Mouse (Mus musculus): ENCODE measurements at regions not wholly inside any gene's neighbourhood (a gene's known extent, or its start where the extent isn't known, plus 50 kb on each side); places are given as distances from the start of the nearest gene placed in this dataset.

DNA sequence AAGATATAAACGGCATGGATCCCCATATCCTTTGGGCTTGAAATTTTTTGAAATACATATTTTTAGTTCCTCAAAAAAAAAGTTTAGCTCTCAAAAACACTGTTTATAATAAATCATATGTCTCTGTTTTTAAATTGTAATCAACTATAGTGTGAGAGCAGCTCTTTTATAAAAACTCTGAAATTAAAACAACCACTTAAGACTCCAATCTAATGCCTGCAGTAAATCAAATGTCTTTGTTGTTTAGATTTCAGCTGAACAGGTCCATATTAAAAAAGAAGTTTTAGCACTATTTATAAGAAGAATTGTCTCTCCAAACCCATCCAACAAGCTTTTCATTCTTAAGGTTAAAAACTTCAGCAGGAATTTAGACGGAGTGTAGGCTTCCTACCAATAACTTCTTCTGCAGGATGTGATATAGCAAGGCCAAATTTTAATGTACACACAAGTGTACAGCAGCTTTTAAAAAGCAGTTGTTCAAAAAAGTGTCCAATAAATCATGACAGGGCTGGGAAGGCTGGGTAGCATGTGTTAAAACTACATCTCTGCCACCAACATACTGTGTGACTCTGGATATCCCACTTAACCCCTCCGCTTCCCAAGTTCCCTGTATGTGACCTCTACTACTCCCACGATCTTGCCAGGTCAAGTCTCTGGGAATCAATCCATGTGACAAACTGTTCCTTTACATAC, 160.6 kb upstream of the Paip1 start:
- DNase-seq (ENCODE audit: low spot score) = no peak

DNA sequence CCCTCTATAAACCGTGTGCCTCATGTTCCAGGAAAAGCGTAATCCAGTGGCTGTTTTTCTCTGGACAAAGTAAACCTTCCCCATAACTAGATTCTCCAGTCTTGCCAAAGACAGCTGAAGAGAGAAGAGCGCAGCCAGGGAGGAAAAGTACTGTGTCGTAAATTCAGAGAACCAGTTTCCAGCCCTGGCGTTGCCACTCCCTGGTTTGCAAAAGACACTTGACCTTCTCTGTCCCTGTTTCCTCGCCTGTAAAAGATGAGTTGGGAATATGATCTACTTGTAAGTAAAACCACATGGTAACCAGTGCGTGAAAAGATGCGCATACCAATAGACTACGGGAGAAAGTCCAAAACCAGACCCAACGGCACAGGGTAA, 160.1 kb upstream of the Paip1 start:
- no peak for DNase-seq (ENCODE audit: low spot score)

- DNase-seq (ENCODE audit: low spot score) = no peak
These were observed 152.9 kb upstream of the Paip1 start for GRCm38 (mm10) chr13:119275500-119275899.

DNA sequence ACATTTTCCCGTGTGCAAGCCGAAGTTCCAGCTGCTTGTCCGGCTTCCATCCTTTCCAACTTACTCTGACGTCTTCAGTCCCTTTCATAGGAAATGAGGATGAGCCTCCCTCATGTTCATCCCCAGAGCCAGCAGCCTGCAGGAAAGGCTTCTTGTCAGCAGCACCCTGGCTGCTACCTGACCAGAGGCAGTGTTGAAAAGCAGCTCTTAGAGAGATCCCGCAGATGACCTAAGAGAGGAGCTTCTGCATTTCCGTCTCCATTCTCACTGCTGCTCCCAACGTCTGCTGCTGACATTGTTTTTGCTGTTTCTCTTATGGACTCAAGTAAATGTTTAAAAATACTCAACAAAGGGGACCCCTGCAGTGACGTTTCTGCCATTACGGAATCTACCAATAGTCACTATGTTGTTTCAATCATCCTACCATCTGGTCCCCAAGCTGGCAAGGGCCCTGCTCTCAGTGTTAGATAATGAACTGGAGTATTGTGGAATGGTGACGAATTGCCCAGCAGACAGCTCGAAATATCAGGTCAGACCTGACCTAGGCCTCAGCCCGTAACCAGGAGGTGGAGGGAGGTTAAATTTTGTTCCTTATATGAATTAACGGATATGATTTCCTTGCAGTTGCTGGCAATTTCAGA, 151.0 kb upstream of the Paip1 start:
- peak; percentile 12 for DNase-seq (ENCODE audit: low spot score)

DNA sequence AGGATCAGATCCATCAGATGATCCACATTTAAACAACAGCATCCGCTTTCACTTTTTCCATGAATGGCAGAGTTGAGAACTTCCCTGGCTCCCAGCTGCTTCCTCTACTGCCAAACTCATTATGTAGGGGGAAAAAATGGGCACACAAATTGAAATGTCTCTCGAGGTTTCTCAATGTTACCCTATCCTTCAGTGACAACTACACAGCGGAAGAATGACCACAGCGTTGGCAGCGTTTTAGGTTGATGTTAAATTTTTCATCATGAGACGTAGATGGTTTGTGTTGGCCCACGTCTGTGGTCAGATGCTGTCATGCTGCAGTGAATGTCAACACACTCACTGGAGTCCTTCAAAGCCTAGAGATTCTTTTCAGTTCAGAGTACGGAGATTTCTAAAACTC, 149.0 kb upstream of the Paip1 start:
- no peak for DNase-seq (ENCODE audit: low spot score)

- DNase-seq (ENCODE audit: low spot score) = no peak
These were observed 147.8 kb upstream of the Paip1 start for GRCm38 (mm10) chr13:119280622-119281021.

DNA sequence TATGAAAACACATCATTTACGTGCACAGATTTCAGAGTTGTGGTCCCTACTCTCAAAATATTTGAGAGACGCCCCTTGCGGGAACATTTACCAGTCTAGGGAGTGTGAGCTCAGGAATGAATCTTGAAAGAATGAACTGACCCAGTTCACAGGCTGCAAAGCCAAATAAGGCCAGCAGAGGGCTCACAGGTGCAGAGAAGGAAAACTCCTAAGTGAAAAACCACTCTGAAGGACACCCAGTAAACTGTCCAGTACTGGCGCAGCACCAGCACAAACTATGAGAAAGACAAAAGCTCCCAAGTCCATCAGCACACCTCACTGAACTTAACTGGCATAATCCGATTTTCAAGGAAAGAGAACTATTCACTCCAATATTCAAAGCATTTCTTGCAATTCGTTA, 145.0 kb upstream of the Paip1 start:
- peak; percentile 65 for DNase-seq (ENCODE audit: low spot score)

DNA sequence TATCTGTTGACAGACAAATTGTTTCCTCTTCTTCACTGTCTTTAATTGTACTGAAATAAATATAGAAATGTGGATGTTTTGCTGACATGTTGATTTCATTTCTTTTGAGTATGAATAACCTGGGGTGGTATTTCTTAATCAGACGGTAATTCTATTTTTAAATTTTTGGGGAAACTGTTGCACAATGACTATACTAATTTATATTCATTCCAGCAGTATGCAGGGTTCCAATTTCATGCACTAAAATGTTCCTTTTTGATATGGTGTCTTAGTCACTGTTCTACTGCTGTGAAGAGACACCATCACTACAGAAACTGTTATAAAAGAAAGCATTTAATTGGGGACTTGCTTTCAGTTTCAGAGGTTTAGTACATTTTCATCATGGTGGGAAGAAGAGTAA, 119.2 kb upstream of the Paip1 start:
- DNase-seq (ENCODE audit: low spot score) = no peak

GRCm38 (mm10) chr13:119310013-119310412, 118.4 kb upstream of the Paip1 start:
- no peak for DNase-seq (ENCODE audit: low spot score)

DNA sequence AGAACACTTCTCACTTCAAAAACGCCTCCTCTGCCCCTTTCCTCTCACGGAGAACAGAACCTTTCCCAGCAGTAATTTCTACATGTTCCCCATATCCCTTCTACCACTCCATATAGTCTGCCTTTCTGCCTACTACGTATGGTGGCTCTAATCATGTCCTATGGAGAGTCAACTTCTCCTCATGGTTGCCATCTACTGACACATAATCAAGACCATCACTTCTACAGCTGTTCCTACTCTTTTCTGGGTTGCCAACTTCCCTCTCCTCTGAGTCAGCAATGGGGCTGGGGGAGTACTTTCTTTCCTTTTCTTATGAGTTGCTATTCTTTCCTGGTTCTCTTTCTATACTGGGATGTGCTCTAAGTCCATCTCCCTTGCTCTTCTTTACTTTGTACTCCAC, 114.0 kb upstream of the Paip1 start:
- no peak for DNase-seq (ENCODE audit: low spot score)

DNA sequence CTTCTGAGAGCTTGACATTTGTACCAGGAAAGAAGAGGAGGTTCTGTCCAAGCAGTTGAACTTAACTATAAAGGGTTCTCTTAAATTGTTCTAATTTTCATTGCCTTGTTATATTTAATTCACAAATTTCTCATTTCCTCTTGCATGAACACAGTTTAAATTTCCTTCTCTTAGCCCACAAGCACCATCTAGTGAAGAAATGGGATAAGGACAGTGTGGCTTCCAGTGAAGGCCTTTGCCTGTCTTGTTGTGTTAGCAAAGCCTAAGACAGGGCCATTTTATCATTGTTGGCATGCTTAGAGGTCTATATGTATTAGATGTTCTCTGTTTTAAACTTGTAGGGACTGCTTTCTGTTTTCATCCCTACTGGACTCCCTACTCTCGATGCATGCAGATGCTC, 110.0 kb upstream of the Paip1 start:
- DNase-seq (ENCODE audit: low spot score) = no peak

- no peak for DNase-seq (ENCODE audit: low spot score)
These were observed 102.9 kb upstream of the Paip1 start for GRCm38 (mm10) chr13:119325510-119325909.

DNA sequence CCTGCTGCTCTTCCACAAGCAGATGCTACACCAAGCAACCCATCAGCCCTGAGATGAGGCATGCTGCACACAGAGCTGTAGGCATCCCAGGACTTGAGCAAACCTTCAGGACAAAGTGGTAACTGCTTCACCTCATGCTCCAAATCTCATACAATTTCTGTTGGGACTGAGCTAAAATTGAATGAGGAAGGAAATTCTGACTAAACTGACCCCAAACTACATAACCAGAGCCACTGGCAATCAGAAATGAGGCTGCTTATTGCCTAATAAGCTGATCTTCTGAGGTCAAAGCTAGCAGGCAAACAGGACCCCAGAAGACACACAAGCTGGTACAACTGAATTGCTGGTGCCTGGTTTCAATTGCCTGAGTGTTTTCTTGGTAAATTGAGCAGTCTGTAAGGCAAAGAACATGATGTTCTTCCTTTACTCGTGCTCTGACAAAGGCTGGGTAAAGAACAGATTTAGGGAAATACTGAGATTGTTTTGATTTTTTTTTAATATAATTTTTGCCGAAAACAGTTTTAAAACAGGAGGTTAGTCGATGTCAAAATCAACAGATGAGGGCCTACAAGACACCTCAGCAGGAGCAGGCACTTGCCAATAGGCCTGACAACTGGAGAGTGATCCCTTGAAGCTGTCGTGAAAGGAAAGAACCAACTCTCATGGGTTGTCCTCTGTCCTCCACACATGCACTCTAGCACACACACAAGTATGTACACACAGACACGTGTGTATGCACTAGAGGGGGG, 101.3 kb upstream of the Paip1 start:
- no peak for DNase-seq (ENCODE audit: low spot score)

GRCm38 (mm10) chr13:119328731-119329130, 99.7 kb upstream of the Paip1 start:
- no peak for DNase-seq (ENCODE audit: low spot score)

DNA sequence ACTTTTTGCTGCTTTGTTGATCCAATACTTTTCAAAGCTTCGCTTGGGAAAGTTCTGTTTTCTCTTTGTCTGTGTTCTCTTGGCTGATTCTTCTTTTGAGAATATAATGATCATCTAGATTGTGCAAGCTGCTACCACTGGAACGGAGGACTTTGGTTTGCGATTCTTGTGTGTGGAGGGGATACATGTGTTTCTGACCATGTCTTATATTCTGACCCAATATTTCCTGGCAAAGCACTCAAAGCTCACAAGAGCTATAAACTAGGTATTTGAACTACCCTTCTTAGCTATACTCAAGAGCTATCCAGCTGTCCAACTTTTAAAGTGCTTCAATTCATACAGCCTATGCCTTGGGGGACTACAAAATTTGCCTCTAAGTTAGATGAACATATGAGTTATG, 96.6 kb upstream of the Paip1 start:
- DNase-seq (ENCODE audit: low spot score) = no peak

GRCm38 (mm10) chr13:119333915-119334314, 94.5 kb upstream of the Paip1 start:
- no peak for DNase-seq (ENCODE audit: low spot score)

- no peak for DNase-seq (ENCODE audit: low spot score)
These were observed 90.5 kb upstream of the Paip1 start for GRCm38 (mm10) chr13:119337861-119338260.

DNA sequence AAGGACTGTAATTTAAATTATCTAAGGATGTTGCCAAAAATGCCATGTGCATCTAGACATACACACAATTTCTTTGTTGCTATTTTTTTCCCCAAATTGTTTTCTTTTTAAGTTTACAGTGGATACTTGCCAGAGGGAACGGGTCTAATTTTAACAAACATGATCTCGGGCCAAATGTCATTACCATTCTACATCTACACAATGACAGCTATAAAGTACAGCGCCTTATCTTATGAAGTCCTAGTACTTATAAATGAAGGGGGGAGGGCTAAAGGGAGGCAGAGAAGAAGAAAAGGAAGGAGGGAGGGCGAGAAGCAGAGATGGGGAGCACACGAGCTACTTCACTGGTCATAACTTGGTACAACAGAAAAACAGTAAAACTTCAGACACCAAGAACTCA, 89.4 kb upstream of the Paip1 start:
- no peak for DNase-seq (ENCODE audit: low spot score)

DNA sequence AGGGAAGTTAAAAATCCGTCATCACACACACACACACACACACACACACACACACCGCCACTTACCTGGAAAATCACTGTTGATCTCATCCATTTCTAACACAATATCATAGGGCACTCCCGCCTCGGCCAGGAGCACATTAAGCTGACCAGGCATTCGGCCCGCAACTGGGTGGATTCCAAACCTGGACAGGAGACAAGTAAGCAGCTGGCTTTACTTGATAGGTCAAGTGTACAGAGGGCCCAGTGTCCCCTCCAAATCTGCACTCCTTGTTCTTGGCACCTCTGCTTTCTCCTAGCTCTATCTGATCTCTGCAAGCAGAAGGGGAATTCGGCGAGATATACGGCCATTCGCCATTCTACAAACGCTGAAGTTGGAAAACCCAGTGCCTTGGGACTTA, 88.6 kb upstream of the Paip1 start:
- no peak for DNase-seq (ENCODE audit: low spot score)

GRCm38 (mm10) chr13:119341833-119342232, 86.6 kb upstream of the Paip1 start:
- DNase-seq (ENCODE audit: low spot score) = peak; percentile 83

GRCm38 (mm10) chr13:119342761-119343160, 85.6 kb upstream of the Paip1 start:
- DNase-seq (ENCODE audit: low spot score) = no peak

GRCm38 (mm10) chr13:119347988-119348387, 80.4 kb upstream of the Paip1 start:
- DNase-seq (ENCODE audit: low spot score) = no peak

DNA sequence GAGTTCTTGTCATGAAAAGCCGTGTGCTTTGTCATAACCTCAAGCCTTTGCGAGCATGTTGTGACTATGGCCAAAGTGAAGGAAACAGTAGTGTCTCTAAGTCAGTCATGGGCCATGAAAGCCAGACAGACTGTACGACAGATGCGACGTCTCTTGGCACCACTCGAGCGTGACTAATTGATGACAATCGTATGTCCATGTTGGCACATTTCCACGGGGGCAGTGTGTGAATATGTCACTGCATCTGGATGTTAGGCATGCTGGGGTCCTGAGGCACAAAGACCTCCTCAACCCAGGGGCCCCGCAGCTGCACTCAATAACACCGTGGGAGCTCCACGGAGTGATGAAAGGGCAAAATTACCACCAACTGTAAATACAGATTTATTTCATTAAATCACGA, 77.1 kb upstream of the Paip1 start:
- DNase-seq (ENCODE audit: low spot score) = peak; percentile 8
